In genomic region chr16:45711263-45711662, GRCm38 (mm10) we compare ENCODE assay signal across 8 mouse cellular contexts. TPM values are rescaled to one million over a fixed set of nuclear protein-coding genes. Genes with fewer than 3 reads are reported as not detected.
DNase-seq lines count a peak whose midpoint lies in the region; ATAC-seq and TF ChIP-seq lines count a peak whose summit lies in the region.
"Had no signal": no experiment of that assay in that cellular context is flagged by ENCODE, and none has a peak within 500 bp of the region (broad histone marks: within the 10 kb centered on the region; RNA-seq: fewer than 3 reads in every experiment).

No protein-coding gene starts in this region.

- no peaks in the 10 kb centered on the region for H3K27me3 ChIP-seq in liver, embryonic 14.5 days (ENCODE audit: control insufficient read depth, insufficient read depth, low read length)
- no peaks in the 10 kb centered on the region for H3K27me3 ChIP-seq in liver, embryonic 11.5 days (replicated peaks; ENCODE audit: control insufficient read depth, insufficient read depth, low read length)
- no peaks in the 10 kb centered on the region for H3K27me3 ChIP-seq in midbrain, postnatal 0 days (ENCODE audit: insufficient read depth, low read length)

- no peak overlapping the region for H3K4me2 ChIP-seq in liver, embryonic 14.5 days (ENCODE audit: low read depth)
- no peak overlapping the region for H3K4me2 ChIP-seq in liver, embryonic 11.5 days
- H3K4me2 ChIP-seq in midbrain, postnatal 0 days (ENCODE audit: low read depth, low read length, poor library complexity, severe bottlenecking), result no peak overlapping the region

- no peak overlapping the region for H3K27ac ChIP-seq in liver, embryonic 14.5 days
- no peak overlapping the region for H3K27ac ChIP-seq in liver, embryonic 11.5 days (ENCODE audit: low read depth, low read length)
- no peak overlapping the region for H3K27ac ChIP-seq in embryonic fibroblast, embryonic 13.5 days (ENCODE audit: insufficient read depth, low read length)
- no peak overlapping the region for H3K27ac ChIP-seq in midbrain, postnatal 0 days (ENCODE audit: low read depth, low read length)

- H3K4me3 ChIP-seq in liver, embryonic 14.5 days (ENCODE audit: insufficient read depth in 1 of 2, low read depth in 2 of 2, low read length in 2 of 2), result no peak overlapping the region
- H3K4me3 ChIP-seq in liver, embryonic 11.5 days (ENCODE audit: low read depth, low read length), result no peak overlapping the region
- no peak overlapping the region for H3K4me3 ChIP-seq in embryonic fibroblast, embryonic 13.5 days (ENCODE audit: insufficient read depth, low read length)
- H3K4me3 ChIP-seq in midbrain, postnatal 0 days (ENCODE audit: low read depth, low read length), result no peak overlapping the region

- H3K9me3 ChIP-seq in liver, embryonic 14.5 days (ENCODE audit: control insufficient read depth, low read length), result no peaks in the 10 kb centered on the region
- H3K9me3 ChIP-seq in liver, embryonic 11.5 days (ENCODE audit: control insufficient read depth, low read length), result no peaks in the 10 kb centered on the region
- no peaks in the 10 kb centered on the region for H3K9me3 ChIP-seq in midbrain, postnatal 0 days (ENCODE audit: low read length)

- no peaks in the 10 kb centered on the region for H3K4me1 ChIP-seq in liver, embryonic 14.5 days (replicated peaks; ENCODE audit: control insufficient read depth in 2 of 2, insufficient read depth in 2 of 2, low read length in 1 of 2)
- no peaks in the 10 kb centered on the region for H3K4me1 ChIP-seq in liver, embryonic 11.5 days (replicated peaks; ENCODE audit: control insufficient read depth, insufficient read depth, low read length)
- no peaks in the 10 kb centered on the region for H3K4me1 ChIP-seq in embryonic fibroblast, embryonic 13.5 days (ENCODE audit: control insufficient read depth, insufficient read depth, low read length)
- no peaks in the 10 kb centered on the region for H3K4me1 ChIP-seq in midbrain, postnatal 0 days (ENCODE audit: insufficient read depth, low read length)

- no peak overlapping the region for H3K9ac ChIP-seq in liver, embryonic 14.5 days (replicated peaks)
- no peak overlapping the region for H3K9ac ChIP-seq in liver, embryonic 11.5 days (ENCODE audit: low read depth, low read length)
- no peak overlapping the region for H3K9ac ChIP-seq in midbrain, postnatal 0 days (replicated peaks; ENCODE audit: low read length, poor library complexity, severe bottlenecking)

- TF ChIP-seq EP300 in liver, embryonic 14.5 days (IDR thresholded peaks at IDR 0.05; ENCODE audit: low read depth), result no peak

- TF ChIP-seq CTCF in liver, embryonic 14.5 days (IDR thresholded peaks at IDR 0.05; ENCODE audit: low read depth), result peak; percentile 32; the same call in 1 of the 2 replicates
- TF ChIP-seq CTCF in brain, embryonic 14.5 days (IDR thresholded peaks at IDR 0.05; ENCODE audit: borderline replicate concordance, extremely low read depth, insufficient read depth, insufficient read length), result peak; percentile 35; the same call in 1 of the 2 replicates
- TF ChIP-seq CTCF in embryonic fibroblast, embryonic 13.5 days (IDR thresholded peaks at IDR 0.05; ENCODE audit: borderline replicate concordance, insufficient read depth, low read length), result peak; percentile 56; the same call in 1 of the 2 replicates
- peak; percentile 69 for TF ChIP-seq CTCF in midbrain, postnatal 0 days (IDR thresholded peaks at IDR 0.05)

- WGBS in liver, embryonic 14.5 days (ENCODE audit: insufficient replicate concordance), result 63% methylated on average over 7 of the region's 7 CpGs
- WGBS in liver, embryonic 11.5 days, result 65% methylated on average over 7 of the region's 7 CpGs
- 69% methylated on average over 7 of the region's 7 CpGs for WGBS in midbrain, postnatal 0 days

- H3K36me3 ChIP-seq in liver, embryonic 14.5 days (replicated peaks; ENCODE audit: control insufficient read depth, insufficient read depth, low read depth), result no peaks in the 10 kb centered on the region
- no peaks in the 10 kb centered on the region for H3K36me3 ChIP-seq in liver, embryonic 11.5 days (ENCODE audit: control insufficient read depth, insufficient read depth, low read length)
- peaks cover 11% of the 10 kb centered on the region for H3K36me3 ChIP-seq in midbrain, postnatal 0 days (ENCODE audit: insufficient read depth, low read length)

- no peak for TF ChIP-seq POLR2A in brain, embryonic 14.5 days (IDR thresholded peaks at IDR 0.05; ENCODE audit: borderline replicate concordance, extremely low read depth, insufficient read depth, insufficient read length, poor library complexity, severe bottlenecking)
- no peak for TF ChIP-seq POLR2A in embryonic fibroblast, embryonic 13.5 days (IDR thresholded peaks at IDR 0.05; ENCODE audit: low read depth, low read length)

- no peak for DNase-seq in liver, embryonic 14.5 days (ENCODE audit: low read depth in 3 of 3, low spot score in 3 of 3)
- no peak for DNase-seq in liver, embryonic 11.5 days (ENCODE audit: low spot score)
- DNase-seq in brain, embryonic 14.5 days (ENCODE audit: low read depth), result peak; percentile 44
- peak; percentile 26 for DNase-seq in midbrain, postnatal 0 days (ENCODE audit: low spot score)
- DNase-seq in heart, adult 11 months, result no peak
- DNase-seq in left cerebral cortex, adult 11 months (ENCODE audit: low spot score), result no peak

- no peak for ATAC-seq in liver, embryonic 14.5 days (ENCODE audit: insufficient read depth)
- no peak for ATAC-seq in liver, embryonic 11.5 days (replicated peaks; ENCODE audit: low FRiP score)
- peak; percentile 19; the same call in 1 of the 2 replicates for ATAC-seq in midbrain, postnatal 0 days (ENCODE audit: low FRiP score)

RNA-seq across cellular contexts. Expression of gene Tagln3, which starts 13.1 kb away (rescaled TPM):
- polyA plus RNA-seq in liver, embryonic 14.5 days (2012; rRNA removed), result 0.39 and 0.86 TPM in 2 replicates
- polyA plus RNA-seq in liver, embryonic 14.5 days (2014; fragmentation: Nextera tagmentation; extraction: Ambion mirVana), result 0.15 TPM in 1 of 2 replicates, not detected in the other
- 4.1 and 5.4 TPM in 2 replicates for polyA plus RNA-seq in liver, embryonic 11.5 days (2014; fragmentation: Nextera tagmentation; extraction: Ambion mirVana)
- 403 and 481 TPM in 2 replicates for polyA plus RNA-seq in brain, embryonic 14.5 days (2012; rRNA removed)
- 1.7 TPM in 2 replicates for polyA plus RNA-seq in embryonic fibroblast, embryonic 13.5 days (2011; ENCODE audit: insufficient read length, low read depth, missing spikeins)
- total RNA-seq in midbrain, postnatal 0 days (2014; rRNA removed), result 141 TPM in 2 replicates
- 221 and 222 TPM in 2 replicates for polyA plus RNA-seq in midbrain, postnatal 0 days (2015; fragmentation: Nextera tagmentation; extraction: Ambion mirVana)

RNA-seq across cellular contexts. Expression of gene Tmprss7, which starts 17.8 kb away (rescaled TPM):
- 0.18 and 0.26 TPM in 2 replicates for polyA plus RNA-seq in liver, embryonic 14.5 days (2012; rRNA removed)
- polyA plus RNA-seq in liver, embryonic 14.5 days (2014; fragmentation: Nextera tagmentation; extraction: Ambion mirVana), result 0.08 and 0.15 TPM in 2 replicates
- 0.63 and 0.84 TPM in 2 replicates for polyA plus RNA-seq in liver, embryonic 11.5 days (2014; fragmentation: Nextera tagmentation; extraction: Ambion mirVana)
- 1.5 and 2.2 TPM in 2 replicates for polyA plus RNA-seq in brain, embryonic 14.5 days (2012; rRNA removed)
- 0.25 TPM in 1 of 2 replicates, not detected in the other for polyA plus RNA-seq in embryonic fibroblast, embryonic 13.5 days (2011; ENCODE audit: insufficient read length, low read depth, missing spikeins)
- 1.2 and 1.4 TPM in 2 replicates for total RNA-seq in midbrain, postnatal 0 days (2014; rRNA removed)
- 0.92 and 1.6 TPM in 2 replicates for polyA plus RNA-seq in midbrain, postnatal 0 days (2015; fragmentation: Nextera tagmentation; extraction: Ambion mirVana)
- polyA plus RNA-seq: heart, embryonic 16.5 days had no signal

RNA-seq across cellular contexts. Expression of gene Abhd10, which starts 31.5 kb away (rescaled TPM):
- polyA plus RNA-seq in liver, embryonic 14.5 days (2012; rRNA removed), result 7.2 and 10.1 TPM in 2 replicates
- 16.5 and 17.3 TPM in 2 replicates for polyA plus RNA-seq in liver, embryonic 14.5 days (2014; fragmentation: Nextera tagmentation; extraction: Ambion mirVana)
- 28.3 and 30.7 TPM in 2 replicates for polyA plus RNA-seq in liver, embryonic 11.5 days (2014; fragmentation: Nextera tagmentation; extraction: Ambion mirVana)
- 29.3 and 34.5 TPM in 2 replicates for polyA plus RNA-seq in brain, embryonic 14.5 days (2012; rRNA removed)
- polyA plus RNA-seq in embryonic fibroblast, embryonic 13.5 days (2011; ENCODE audit: insufficient read length, low read depth, missing spikeins), result 19.2 and 25.2 TPM in 2 replicates
- 21.5 and 24.2 TPM in 2 replicates for total RNA-seq in midbrain, postnatal 0 days (2014; rRNA removed)
- 34.2 and 38.5 TPM in 2 replicates for polyA plus RNA-seq in midbrain, postnatal 0 days (2015; fragmentation: Nextera tagmentation; extraction: Ambion mirVana)

RNA-seq across cellular contexts. Expression of gene BC016579, which starts 57.4 kb away (rescaled TPM):
- polyA plus RNA-seq in liver, embryonic 14.5 days (2012; rRNA removed), result 0.14 and 0.20 TPM in 2 replicates
- polyA plus RNA-seq in liver, embryonic 14.5 days (2014; fragmentation: Nextera tagmentation; extraction: Ambion mirVana), result 0.23 TPM in 2 replicates
- 0.34 and 0.90 TPM in 2 replicates for polyA plus RNA-seq in liver, embryonic 11.5 days (2014; fragmentation: Nextera tagmentation; extraction: Ambion mirVana)
- polyA plus RNA-seq in brain, embryonic 14.5 days (2012; rRNA removed), result 0.22 and 0.30 TPM in 2 replicates
- not detected in 2 replicates for polyA plus RNA-seq in embryonic fibroblast, embryonic 13.5 days (2011; ENCODE audit: insufficient read length, low read depth, missing spikeins)
- total RNA-seq in midbrain, postnatal 0 days (2014; rRNA removed), result not detected in 2 replicates
- not detected in 2 replicates for polyA plus RNA-seq in midbrain, postnatal 0 days (2015; fragmentation: Nextera tagmentation; extraction: Ambion mirVana)

Comparison
In these comparisons a context has a peak if more than half of its experiments do, and no peak if none do; other contexts are left out.
1. DNase-seq: peak in brain, embryonic 14.5 days (single experiment) and midbrain, postnatal 0 days (single experiment); none in liver, embryonic 14.5 days (0 of 3), liver, embryonic 11.5 days (single experiment), heart, adult 11 months (single experiment) and left cerebral cortex, adult 11 months (single experiment).
2. RNA of gene Tagln3, which starts 13.1 kb away (polyA plus RNA-seq): 403 to 481 TPM in brain, embryonic 14.5 days and 221 to 222 TPM in midbrain, postnatal 0 days; 4.1 to 5.4 TPM in liver, embryonic 11.5 days, 1.7 TPM in embryonic fibroblast, embryonic 13.5 days and 0.15 to 0.86 TPM in liver, embryonic 14.5 days; every median in the first group is over 10 times any median in the second.
3. Peak in every context shown above with its lines, with median percentiles within 50 percentile points of each other: CTCF ChIP-seq.